Mouse (Mus musculus) duodenum, adult 2 months (tissue): ENCODE measurements around the gene Rps19bp1. TPM values are rescaled to one million over a fixed set of nuclear protein-coding genes. Genes with fewer than 3 reads are reported as not detected.

ENCODE experiments used
- polyA plus RNA-seq: library from polyadenylated mRNA; depleted of rRNA; stranded (reverse); fragments of >200 nt; gene quantifications from 2 replicates; pipeline ENCODE4 v1.2.3, GENCODE M21; 2012; ENCODE audit warnings: low replicate concordance; rRNA removed

Gene Rps19bp1
- polyA plus RNA-seq: 16.1 and 24.4 TPM in 2 replicates

GRCm38 (mm10) chr15:80263610-80264575 is at the start of gene Rps19bp1:
Gene Rps19bp1 (minus strand): TSS chr15:80264315.

GRCm38 (mm10) chr15:80286851-80287415 is 22.8 kb upstream of the Rps19bp1 start, which contains the start of gene Cacna1i:
Gene Cacna1i (plus strand): TSS chr15:80287238.

GRCm38 (mm10) chr15:80254847-80255645 is 9.1 kb downstream of the Rps19bp1 start, which contains the start of gene Atf4:
Gene Atf4 (plus strand): TSS chr15:80255184.

GRCm38 (mm10) chr15:80235535-80235934 is 28.6 kb downstream of the Rps19bp1 start, which contains the start of gene AC140267.1:
Gene AC140267.1 (plus strand): TSS chr15:80235835.

GRCm38 (mm10) chr15:80233733-80234509 is 30.2 kb downstream of the Rps19bp1 start, which contains the start of gene Mief1:
Gene Mief1 (plus strand): TSS chr15:80234018.

Other genes starting within 250 kb of the Rps19bp1 start
- 7.5 and 8.5 TPM in 2 replicates for gene Pdgfb, start 249.3 kb downstream of the Rps19bp1 start, polyA plus RNA-seq
- 18.1 and 34.1 TPM in 2 replicates for gene Syngr1, start 173.0 kb downstream of the Rps19bp1 start, polyA plus RNA-seq
- 194 and 479 TPM in 2 replicates for gene Rpl3, start 172.4 kb downstream of the Rps19bp1 start, polyA plus RNA-seq
- 28.2 and 31.6 TPM in 2 replicates for gene Tab1, start 131.2 kb downstream of the Rps19bp1 start, polyA plus RNA-seq
- gene Mgat3, start 90.6 kb downstream of the Rps19bp1 start, polyA plus RNA-seq: 31.4 and 48.1 TPM in 2 replicates
- gene Mief1, start 30.3 kb downstream of the Rps19bp1 start, polyA plus RNA-seq: 11.9 and 12.6 TPM in 2 replicates
- gene AC140267.1, start 28.5 kb downstream of the Rps19bp1 start, polyA plus RNA-seq: not detected in 2 replicates
- gene Atf4, start 9.1 kb downstream of the Rps19bp1 start, polyA plus RNA-seq: 123 and 151 TPM in 2 replicates
- gene Cacna1i, start 22.9 kb upstream of the Rps19bp1 start, polyA plus RNA-seq: 0.44 and 1.1 TPM in 2 replicates